Mouse (Mus musculus): Measurements from ENCODE around the gene Cdc42bpg.

DNA sequence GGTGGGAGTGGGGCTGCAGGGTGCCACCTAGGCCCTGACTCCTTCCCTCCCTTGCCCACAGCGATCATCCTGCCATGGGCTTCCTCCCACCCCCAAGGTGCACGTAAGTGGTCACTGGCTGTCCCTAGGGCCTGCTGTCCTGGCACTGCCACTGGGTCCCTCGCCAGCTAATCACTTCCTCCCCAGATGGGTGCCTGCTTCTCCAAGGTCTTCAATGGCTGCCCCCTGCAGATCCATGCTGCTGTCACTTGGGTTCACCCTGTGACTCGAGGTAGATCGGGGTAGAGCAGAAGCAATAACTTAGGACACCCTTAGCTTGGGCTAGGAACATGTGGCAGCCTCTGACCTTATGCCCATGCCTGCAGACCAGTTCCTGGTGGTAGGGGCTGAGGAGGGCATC, 39.8 kb downstream of the Cdc42bpg start:
- TF ChIP-seq CTCF (IDR thresholded peaks at IDR 0.05; ENCODE audit: extremely low read depth, insufficient read depth, insufficient read length, insufficient replicate concordance) (no peak), POLR2A (IDR thresholded peaks at IDR 0.05; ENCODE audit: low read depth, low read length) (no peak)

Measured in spleen, adult 2 months (tissue).